Mouse (Mus musculus): ENCODE results near the gene Hibadh.

GRCm38 (mm10) chr6:52648031-52648430 is 7.8 kb upstream of the Hibadh start:
- TF ChIP-seq TAL1 (IDR thresholded peaks at IDR 0.05; ENCODE audit: low read length) (no peak), GATA1 (IDR thresholded peaks at IDR 0.05; ENCODE audit: low read length) (no peak)
